Mouse (Mus musculus): ENCODE data around the gene Gm10226.
"Not testable (repeated sequence)": the region's sequence is repeated elsewhere in the genome, so short reads cannot be mapped to it uniquely, and the experiment has no call there.

- TF ChIP-seq FLI1 (IDR thresholded peaks at IDR 0.05; ENCODE audit: low read length); GATA1 (IDR thresholded peaks at IDR 0.05; ENCODE audit: borderline replicate concordance, low read length): not testable (repeated sequence)
These were observed 12.8 kb upstream of the Gm10226 start for GRCm38 (mm10) chr17:21678826-21679225.
